Mouse (Mus musculus) intestine, embryonic 16.5 days (tissue): ENCODE results near the gene Cdkl1. TPM values are rescaled to one million over a fixed set of nuclear protein-coding genes. Genes with fewer than 3 reads are reported as not detected.

Source experiments
- ATAC-seq: fragments of 200-750 bp; cut with Nextera tagmentation; 2 replicates; pipeline ENCODE4 v1.8.0; 2017; ENCODE audit warnings: moderate TSS enrichment, moderate library complexity
- H3K27ac ChIP-seq: fragments of 300-500 bp; sonication (generic); 2 replicates; pipeline ENCODE4 v1.5.1; 2014; ENCODE audit warnings: mild to moderate bottlenecking, low read length
- H3K27me3 ChIP-seq: fragments of 300-500 bp; sonication (generic); replicated peaks from 2 replicates; pipeline ENCODE4 v1.6.1; 2014; ENCODE audit warnings: low read length, control low read depth, mixed read lengths; ENCODE audit not compliant: control insufficient read depth, insufficient read depth
- H3K36me3 ChIP-seq: fragments of 300-500 bp; sonication (generic); 2 replicates; pipeline ENCODE4 v1.6.1; 2014; ENCODE audit warnings: low read length, control low read depth; ENCODE audit not compliant: control insufficient read depth, insufficient read depth
- H3K4me1 ChIP-seq: fragments of 300-500 bp; sonication (generic); 2 replicates; pipeline ENCODE4 v1.6.1; 2014; ENCODE audit warnings: low read length, control low read depth, mixed read lengths; ENCODE audit not compliant: control insufficient read depth, insufficient read depth
- H3K4me2 ChIP-seq: fragments of 300-500 bp; sonication (generic); 2 replicates; pipeline ENCODE4 v1.6.1; 2014; ENCODE audit warnings: low read depth, low read length, control low read depth
- H3K4me3 ChIP-seq: fragments of 300-500 bp; sonication (generic); 2 replicates; pipeline ENCODE4 v1.5.1; 2014; ENCODE audit warnings: mild to moderate bottlenecking, low read length
- H3K9ac ChIP-seq: fragments of 300-500 bp; sonication (generic); 2 replicates; pipeline ENCODE4 v1.6.1; 2014; ENCODE audit warnings: low read depth, low read length
- H3K9me3 ChIP-seq: fragments of 300-500 bp; sonication (generic); 2 replicates; pipeline ENCODE4 v1.6.1; 2016; ENCODE audit warnings: low read length, control low read depth; ENCODE audit not compliant: control insufficient read depth
- WGBS: fragments of 180-500 bp; shearing (Covaris S2); extraction: QIAGEN DNeasy Blood & Tissue Kit; methylation state at CpG from one replicate; pipeline ENCODE4 v1.1.7; 2014; 5-methylcytosine and 5-hydroxymethylcytosine counted together
- polyA plus RNA-seq: library from polyadenylated mRNA; unstranded; fragments of >200 nt; fragmentation: Nextera tagmentation; extraction: Ambion mirVana; gene quantifications from 2 replicates; pipeline ENCODE4 v1.2.1, GENCODE M21; 2015

Gene Cdkl1
- 1.5 and 2.2 TPM in 2 replicates for polyA plus RNA-seq

GRCm38 (mm10) chr12:69790530-69791505 is at the start of gene Cdkl1:
Cdkl1 (minus strand) TSS chr12:69791267.
- peaks cover 5% of the 10 kb centered on the region; the same call in 1 of the 2 replicates for H3K4me1 ChIP-seq
- peak within 1 kb of the TSS; percentile 91 for H3K4me2 ChIP-seq
- 2% methylated on average over 45 of the region's 45 CpGs for WGBS
- peak within 1 kb of the TSS; percentile 67 for H3K9ac ChIP-seq
- no peaks in the 10 kb centered on the region for H3K36me3 ChIP-seq
- peak within 1 kb of the TSS; percentile 58 for H3K4me3 ChIP-seq
- 0 out of 2 replicates have a peak, but pooled peaks cover 2% of the 10 kb centered on the region for H3K27me3 ChIP-seq
- no peak within 1 kb of the TSS for H3K27ac ChIP-seq
- H3K9me3 ChIP-seq: no peaks in the 10 kb centered on the region
- ATAC-seq: peak; percentile 96

GRCm38 (mm10) chr12:69838376-69838775 is 47.3 kb upstream of the Cdkl1 start:
- 0 out of 2 replicates have a peak, but pooled peaks cover 4% of the 10 kb centered on the region for H3K36me3 ChIP-seq
- 66% methylated on average over 11 of the region's 11 CpGs for WGBS
- H3K4me1 ChIP-seq: no peaks in the 10 kb centered on the region

GRCm38 (mm10) chr12:69833982-69834604 is 43.0 kb upstream of the Cdkl1 start:
- no peak overlapping the region for H3K4me2 ChIP-seq
- no peak overlapping the region for H3K27ac ChIP-seq
- no peaks in the 10 kb centered on the region for H3K9me3 ChIP-seq
- ATAC-seq: no peak
- H3K4me1 ChIP-seq: no peaks in the 10 kb centered on the region
- 83% methylated on average over 12 of the region's 12 CpGs for WGBS
- no peaks in the 10 kb centered on the region for H3K27me3 ChIP-seq
- 0 out of 2 replicates have a peak, but pooled peaks cover 4% of the 10 kb centered on the region for H3K36me3 ChIP-seq
- no peak overlapping the region for H3K9ac ChIP-seq
- no peak overlapping the region for H3K4me3 ChIP-seq

More at GRCm38 (mm10) chr12:69838376-69838775, 47.3 kb upstream of the Cdkl1 start:
- Histone ChIP-seq H3K9me3 (no peaks in the 10 kb centered on the region), H3K27me3 (no peaks in the 10 kb centered on the region), H3K4me2 (no peak overlapping the region), H3K27ac (no peak overlapping the region), H3K9ac (no peak overlapping the region), H3K4me3 (no peak overlapping the region)
- no peak for ATAC-seq

- Histone ChIP-seq H3K27me3 (no peaks in the 10 kb centered on the region), H3K4me1 (no peaks in the 10 kb centered on the region), H3K4me3 (no peak overlapping the region), H3K36me3 (peaks cover 6% of the 10 kb centered on the region; the same call in 1 of the 2 replicates), H3K4me2 (no peak overlapping the region), H3K9ac (no peak overlapping the region), H3K9me3 (no peaks in the 10 kb centered on the region), H3K27ac (no peak overlapping the region)
- no peak for ATAC-seq
- 90% methylated on average over 9 of the region's 9 CpGs for WGBS
These were observed 40.3 kb upstream of the Cdkl1 start for GRCm38 (mm10) chr12:69831239-69831910.

DNA sequence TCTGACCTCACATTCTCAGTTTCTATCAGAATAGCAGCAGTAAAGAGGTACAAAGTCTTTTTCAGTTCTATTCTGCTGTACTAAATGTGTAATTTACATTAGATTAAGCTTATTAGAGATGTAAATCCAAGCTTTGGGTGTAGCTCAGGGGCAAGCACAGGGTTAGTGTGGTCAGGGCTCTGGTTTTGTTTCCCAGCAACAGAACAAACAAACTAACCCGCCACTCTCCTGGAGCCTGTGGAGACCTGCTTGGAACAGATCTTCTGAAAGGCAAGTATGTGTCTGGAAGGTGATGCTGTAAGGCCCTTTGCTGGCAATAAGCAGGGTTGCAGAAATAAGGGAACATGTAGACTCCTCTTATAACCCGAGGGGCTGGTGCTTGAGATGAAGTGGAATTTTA is 37.1 kb upstream of the Cdkl1 start:
- Histone ChIP-seq H3K36me3 (peaks cover 2% of the 10 kb centered on the region; the same call in 1 of the 2 replicates), H3K4me3 (no peak overlapping the region), H3K9me3 (no peaks in the 10 kb centered on the region), H3K27me3 (no peaks in the 10 kb centered on the region), H3K4me2 (no peak overlapping the region), H3K27ac (no peak overlapping the region), H3K4me1 (no peaks in the 10 kb centered on the region), H3K9ac (no peak overlapping the region)
- 60% methylated on average over 2 of the region's 2 CpGs for WGBS
- ATAC-seq: no peak; the same call in 1 of the 2 replicates

GRCm38 (mm10) chr12:69824881-69825597 is 34.0 kb upstream of the Cdkl1 start:
- Histone ChIP-seq H3K9me3 (no peaks in the 10 kb centered on the region), H3K4me2 (no peak overlapping the region), H3K36me3 (peaks cover 14% of the 10 kb centered on the region), H3K4me3 (no peak overlapping the region), H3K9ac (no peak overlapping the region), H3K4me1 (no peaks in the 10 kb centered on the region), H3K27ac (no peak overlapping the region), H3K27me3 (no peaks in the 10 kb centered on the region)
- ATAC-seq: no peak
- WGBS: 92% methylated on average over 9 of the region's 9 CpGs

GRCm38 (mm10) chr12:69814272-69814671 is 23.2 kb upstream of the Cdkl1 start:
- Histone ChIP-seq H3K36me3 (peaks cover 4% of the 10 kb centered on the region; the same call in 1 of the 2 replicates), H3K27me3 (no peaks in the 10 kb centered on the region), H3K4me1 (peaks cover 9% of the 10 kb centered on the region; the same call in 1 of the 2 replicates), H3K9ac (0 out of 2 replicates have a peak overlapping the region, but pooled peaks have one; percentile 1), H3K4me2 (no peak overlapping the region), H3K27ac (peak overlapping the region; percentile 56; the same call in 1 of the 2 replicates), H3K4me3 (no peak overlapping the region), H3K9me3 (no peaks in the 10 kb centered on the region)
- 31% methylated on average over 6 of the region's 6 CpGs for WGBS
- ATAC-seq: peak; percentile 64

GRCm38 (mm10) chr12:69813596-69813995 is 22.5 kb upstream of the Cdkl1 start:
- no peaks in the 10 kb centered on the region for H3K27me3 ChIP-seq
- H3K27ac ChIP-seq: no peak overlapping the region
- H3K4me3 ChIP-seq: no peak overlapping the region
- no peaks in the 10 kb centered on the region for H3K9me3 ChIP-seq
- peaks cover 4% of the 10 kb centered on the region; the same call in 1 of the 2 replicates for H3K36me3 ChIP-seq
- no peak for ATAC-seq
- peaks cover 10% of the 10 kb centered on the region; the same call in 1 of the 2 replicates for H3K4me1 ChIP-seq
- no peak overlapping the region for H3K4me2 ChIP-seq
- 67% methylated on average over 2 of the region's 2 CpGs for WGBS
- H3K9ac ChIP-seq: no peak overlapping the region
